Mouse (Mus musculus) spleen, postnatal 14 days (tissue): ENCODE measurements at regions not wholly inside any gene's neighbourhood (a gene's known extent, or its start where the extent isn't known, plus 50 kb on each side); places are given as distances from the start of the nearest gene placed in this dataset.
A peak's percentile ranks its signal among the peaks of the same experiment; 100 is the strongest.
"Not testable (repeated sequence)": the region's sequence is repeated elsewhere in the genome, so short reads cannot be mapped to it uniquely, and the experiment has no call there.

Experiments used
- DNase-seq, 2 experiments: peaks; one replicate each; pipeline ENCODE4 v3.0.0; 2021 to 2022; ENCODE audit warnings: low spot score in 2 of 2

GRCm38 (mm10) chr4:45647514-45647913 is 115.2 kb upstream of the Shb start:
- DNase-seq = no peak

DNA sequence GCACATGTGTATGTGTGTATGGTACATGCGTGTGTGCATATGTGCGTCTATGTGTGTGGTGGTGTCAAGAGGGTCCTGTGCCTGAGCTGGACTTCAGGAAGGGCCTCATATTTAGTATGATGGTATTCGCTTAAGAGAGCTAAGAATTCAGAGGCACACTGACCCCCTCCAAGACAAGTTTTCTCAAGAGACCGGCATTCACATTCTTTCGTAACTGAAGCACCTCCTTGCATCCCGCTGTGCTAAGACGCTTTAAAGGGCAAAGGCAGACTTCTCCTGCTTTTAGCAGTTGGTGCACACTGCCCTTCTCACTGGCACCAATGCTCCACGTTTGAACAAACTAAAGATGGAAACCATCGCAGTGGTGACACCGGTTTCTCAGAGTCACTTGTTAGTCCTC is 110.3 kb upstream of the Shb start:
- no peak for DNase-seq

GRCm38 (mm10) chr4:45641272-45641671 is 109.0 kb upstream of the Shb start:
- DNase-seq = no peak

DNA sequence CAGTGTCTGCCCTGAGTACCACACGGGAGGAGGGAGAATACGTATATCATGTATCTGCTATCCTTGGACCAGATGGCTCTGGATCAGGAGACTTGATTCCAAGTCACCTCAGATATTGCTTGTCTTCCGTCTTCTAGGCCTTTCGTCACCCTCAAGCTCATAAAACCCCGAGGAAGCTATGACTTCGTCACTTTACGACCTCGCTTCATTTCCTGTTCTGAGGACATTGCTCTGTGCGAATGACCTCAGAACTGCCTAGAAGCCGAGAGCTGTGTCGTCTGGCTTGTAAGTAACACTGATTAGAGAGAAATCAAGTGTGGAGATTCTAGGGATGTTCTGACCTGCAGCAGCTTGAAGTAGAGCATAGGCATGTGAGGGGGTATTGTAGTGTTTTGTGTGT is 108.4 kb upstream of the Shb start:
- DNase-seq = no peak

- DNase-seq = no peak
These were observed 107.2 kb upstream of the Shb start for GRCm38 (mm10) chr4:45639397-45640034.

DNA sequence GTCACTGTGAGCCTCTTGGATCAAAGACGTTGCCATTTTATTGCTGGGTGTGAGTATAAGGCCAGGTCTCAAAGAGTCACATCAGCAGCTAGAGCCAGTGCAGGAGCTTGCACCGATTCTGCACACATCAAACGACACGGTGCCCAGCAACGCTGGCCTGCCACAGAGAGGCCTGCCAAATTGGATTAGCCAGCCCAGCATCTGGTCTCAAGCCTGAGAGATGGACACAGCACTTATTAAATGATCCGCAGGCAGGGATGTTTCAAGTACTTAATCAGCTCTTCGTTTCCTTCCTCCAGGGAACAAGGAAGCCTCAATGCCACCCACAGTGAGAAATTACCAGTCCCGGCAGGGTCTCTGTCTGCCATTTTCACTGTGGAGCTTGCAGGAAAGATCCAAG is 106.1 kb upstream of the Shb start:
- DNase-seq = no peak

- no peak for DNase-seq
These were observed 99.2 kb upstream of the Shb start for GRCm38 (mm10) chr4:45631276-45632045.

DNA sequence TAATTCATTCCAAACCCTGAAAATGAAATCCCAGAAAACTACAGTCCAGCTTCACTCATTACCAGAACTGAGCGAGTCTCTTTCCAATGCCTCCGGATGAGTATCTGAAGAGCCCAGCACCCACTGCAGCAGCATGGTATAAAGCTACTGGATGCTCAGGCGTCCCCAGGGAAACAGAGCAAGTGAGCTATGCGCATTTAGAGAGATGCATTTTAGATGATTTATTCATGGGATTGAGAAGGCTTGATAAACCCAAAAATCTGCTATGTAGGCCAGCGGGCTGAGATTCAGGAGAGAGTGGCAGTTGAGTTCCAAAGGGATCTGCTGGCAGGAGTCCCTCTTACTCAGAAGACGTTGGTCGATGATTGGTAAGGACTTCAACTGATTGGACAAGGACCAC is 93.4 kb upstream of the Shb start:
- no peak for DNase-seq

DNA sequence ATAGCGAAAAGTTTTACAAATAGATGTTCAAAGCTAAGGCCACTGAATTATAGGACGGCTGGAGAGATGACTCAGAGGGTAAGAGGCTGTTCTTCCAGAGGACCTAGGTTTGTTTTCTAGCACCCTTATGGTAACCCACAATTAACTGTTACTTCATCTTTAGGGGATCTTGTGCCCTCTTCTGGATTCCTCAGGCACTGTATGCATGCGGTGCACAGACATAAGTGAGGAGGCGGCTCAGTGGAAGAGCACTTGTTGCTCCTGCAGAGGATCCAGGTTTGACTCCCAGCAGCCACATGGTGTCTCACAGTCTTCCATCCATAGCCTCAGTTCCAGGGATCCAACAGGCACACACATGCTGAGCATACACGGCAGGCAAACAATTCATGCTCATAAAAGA is 89.7 kb upstream of the Shb start:
- DNase-seq = no peak

GRCm38 (mm10) chr4:45617126-45617525 is 84.9 kb upstream of the Shb start:
- no peak for DNase-seq

DNA sequence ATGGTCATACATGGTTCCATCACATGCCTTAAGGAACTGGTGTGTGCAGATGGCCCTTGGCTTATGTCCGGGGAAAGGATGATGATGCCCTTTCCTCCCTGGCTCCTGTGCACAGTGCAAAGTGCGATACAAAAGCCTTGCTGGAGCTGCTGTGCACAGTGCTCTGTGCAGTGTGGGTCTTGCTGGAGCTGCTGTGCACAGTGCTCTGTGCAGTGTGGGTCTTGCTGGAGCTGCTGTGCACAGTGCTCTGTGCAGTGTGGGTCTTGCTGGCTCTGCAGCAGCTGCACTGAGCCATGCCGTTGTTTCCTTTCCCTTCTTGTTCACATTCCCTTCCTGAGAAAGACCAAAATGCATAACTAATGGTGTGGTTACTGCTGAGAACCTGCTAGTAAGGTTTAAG is 81.2 kb upstream of the Shb start:
- DNase-seq = not testable (repeated sequence)

DNA sequence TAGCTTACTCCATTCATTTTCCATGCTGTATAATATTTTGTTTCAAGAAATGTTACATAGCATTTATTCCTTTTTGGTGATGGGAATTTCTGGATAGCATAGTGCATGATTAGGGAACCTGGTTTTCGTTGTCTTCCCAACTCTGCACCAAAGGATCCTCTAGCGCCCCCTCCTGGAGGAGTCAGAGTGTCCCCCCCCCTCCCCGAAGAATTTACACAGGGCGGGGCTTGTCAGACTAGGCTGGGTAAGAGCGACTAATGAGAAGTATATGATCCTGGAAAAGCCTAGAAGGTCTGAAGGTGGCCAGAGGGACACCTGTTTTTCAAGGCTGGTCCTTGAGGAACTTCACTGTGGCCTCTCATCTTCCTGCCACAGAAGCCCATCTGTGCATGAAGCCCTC is 79.9 kb upstream of the Shb start:
- DNase-seq = peak in 1 of 2 experiments; percentile 31

DNA sequence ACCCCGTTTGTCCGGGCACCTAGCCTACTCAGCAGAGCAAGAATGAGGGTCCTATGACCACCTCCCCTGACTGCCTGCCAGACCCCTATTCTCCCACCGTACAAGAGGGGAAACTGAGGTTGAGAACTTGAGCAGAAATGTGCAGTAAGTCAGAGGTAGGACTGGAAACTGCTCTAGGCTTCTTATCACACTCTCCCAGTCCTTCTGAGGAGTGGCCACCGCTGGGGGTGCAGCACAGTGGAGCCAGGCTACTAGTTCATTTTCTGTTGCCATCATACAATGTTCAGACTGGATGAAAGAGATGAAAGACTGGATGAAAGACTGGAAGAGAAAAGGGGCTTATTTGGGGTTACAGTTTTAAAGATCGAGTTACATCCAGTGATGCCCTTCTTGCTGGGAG is 78.7 kb upstream of the Shb start:
- no peak for DNase-seq

GRCm38 (mm10) chr4:45606578-45606977 is 74.3 kb upstream of the Shb start:
- DNase-seq = no peak

DNA sequence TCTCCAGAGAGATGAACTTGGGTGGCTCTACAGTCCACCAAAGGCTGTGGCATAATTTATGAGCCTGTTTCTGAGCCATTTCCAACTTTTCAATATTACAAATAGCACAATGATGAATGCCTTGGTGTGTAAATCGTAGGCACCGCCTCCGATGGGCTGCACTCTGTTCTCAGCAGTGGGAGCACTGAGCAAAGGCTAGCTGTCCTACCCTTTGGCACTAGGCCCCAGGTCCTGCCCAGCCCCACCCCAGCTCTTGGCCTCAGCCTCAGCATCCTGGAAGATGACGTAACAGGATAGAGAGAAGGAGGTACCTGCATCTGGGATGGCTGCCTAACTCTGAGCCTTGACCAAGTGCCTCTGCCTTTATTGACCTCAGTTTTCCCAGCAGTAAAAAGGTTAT is 73.4 kb upstream of the Shb start:
- no peak for DNase-seq

GRCm38 (mm10) chr4:45604271-45604800 is 72.1 kb upstream of the Shb start:
- no peak for DNase-seq

- DNase-seq = no peak
These were observed 68.2 kb upstream of the Shb start for GRCm38 (mm10) chr4:45600520-45600919.

GRCm38 (mm10) chr4:45593435-45593991 is 61.2 kb upstream of the Shb start:
- DNase-seq = no peak

GRCm38 (mm10) chr4:45592766-45593165 is 60.5 kb upstream of the Shb start:
- DNase-seq = no peak

- DNase-seq = no peak
These were observed 59.4 kb upstream of the Shb start for GRCm38 (mm10) chr4:45591405-45592315.

DNA sequence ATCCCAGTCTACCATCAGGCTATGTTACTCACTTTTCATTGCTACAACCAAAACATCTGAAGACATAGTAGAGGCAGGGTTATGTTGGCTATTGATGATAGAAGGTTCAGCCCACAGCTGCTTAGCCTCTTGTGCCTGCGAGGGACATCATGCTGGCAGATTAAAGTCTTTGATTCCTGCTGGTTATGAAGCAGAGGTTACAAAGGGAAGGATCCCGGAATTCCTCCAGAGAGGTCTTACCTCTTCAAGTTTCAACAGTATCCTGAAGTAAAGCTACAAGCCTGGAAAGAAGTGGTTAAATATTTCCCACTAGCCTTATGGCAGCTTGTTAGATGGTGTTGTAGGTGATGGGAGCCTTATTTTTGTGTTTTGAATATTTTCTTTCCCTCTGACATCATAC is 58.6 kb upstream of the Shb start:
- no peak for DNase-seq

DNA sequence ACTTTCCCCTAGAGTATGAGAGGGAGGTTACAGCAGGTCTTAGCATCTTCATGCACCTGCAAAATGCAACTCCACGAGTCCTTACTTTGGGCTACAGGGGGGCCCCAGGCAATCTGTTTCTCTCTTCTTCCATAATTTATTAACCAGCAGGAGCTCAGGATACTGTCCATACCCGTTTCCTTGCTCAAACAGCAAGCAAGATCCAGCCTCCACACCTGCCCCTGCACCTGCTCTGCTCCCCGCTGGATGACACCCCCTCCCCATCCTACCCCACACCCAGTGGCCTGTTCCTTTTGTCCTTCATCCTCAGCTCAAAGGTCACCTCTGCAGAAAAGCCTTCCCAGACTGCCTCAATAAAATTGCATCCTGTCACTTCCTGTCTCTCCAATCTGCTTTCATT is 56.1 kb upstream of the Shb start:
- no peak for DNase-seq
